In genomic region chr5:17021636-17022035, GRCm38 (mm10) we compare ENCODE assay signal across 12 mouse cellular contexts.
"Had no signal": no experiment of that assay in that cellular context is flagged by ENCODE, and none has a peak within 500 bp of the region (broad histone marks: within the 10 kb centered on the region; RNA-seq: fewer than 3 reads in every experiment).

No protein-coding gene starts in this region.

- H3K36me3 ChIP-seq: kidney, embryonic 15.5 days had no signal

- H3K9ac ChIP-seq: kidney, embryonic 15.5 days; liver, embryonic 14.5 days; liver, postnatal 0 days; lung, embryonic 14.5 days had no signal

- DNase-seq: kidney, postnatal 10 days; kidney, postnatal 36 days; layer of hippocampus, postnatal 36 days; liver, postnatal 0 days; lung, embryonic 14.5 days; lung, postnatal 4 days; midbrain, embryonic 14.5 days; thymus, postnatal 25 days had no signal

- H3K4me1 ChIP-seq: kidney, embryonic 15.5 days had no signal

- H3K9me3 ChIP-seq: kidney, embryonic 15.5 days had no signal

- H3K4me3 ChIP-seq: kidney, embryonic 15.5 days; left cerebral cortex, adult 2 months had no signal

- H3K27ac ChIP-seq: kidney, embryonic 15.5 days; left cerebral cortex, adult 2 months; liver, embryonic 14.5 days; stomach, postnatal 0 days had no signal

- H3K27me3 ChIP-seq: kidney, embryonic 15.5 days had no signal
